Mouse (Mus musculus) kidney, postnatal 0 days (tissue): Measurements from ENCODE around the gene Slc7a11. TPM values are rescaled to one million over a fixed set of nuclear protein-coding genes. Genes with fewer than 3 reads are reported as not detected.
A peak's percentile ranks its signal among the peaks of the same experiment; 100 is the strongest.

ENCODE experiments used
- ATAC-seq: fragments of 200-750 bp; cut with Nextera tagmentation; replicated peaks from 2 replicates; pipeline ENCODE4 v1.8.0; 2017; ENCODE audit warnings: low read depth, moderate number of reproducible peaks, moderate TSS enrichment, moderate library complexity; ENCODE audit not compliant: low FRiP score
- DNase-seq: peaks from one replicate; pipeline ENCODE4 v3.0.0-alpha.2; 2016; ENCODE audit warnings: low spot score
- H3K27ac ChIP-seq: fragments of 300-500 bp; sonication (generic); 2 replicates; pipeline ENCODE4 v1.5.1; 2014; ENCODE audit warnings: mild to moderate bottlenecking
- H3K27me3 ChIP-seq: fragments of 300-500 bp; sonication (generic); 2 replicates; pipeline ENCODE4 v1.6.1; 2014; ENCODE audit warnings: low read length, mixed read lengths; ENCODE audit not compliant: insufficient read depth
- H3K36me3 ChIP-seq: fragments of 300-500 bp; sonication (generic); 2 replicates; pipeline ENCODE4 v1.6.1; 2014; ENCODE audit warnings: low read length, mixed read lengths; ENCODE audit not compliant: insufficient read depth
- H3K4me1 ChIP-seq: fragments of 300-500 bp; sonication (generic); replicated peaks from 2 replicates; pipeline ENCODE4 v1.6.1; 2014; ENCODE audit warnings: antibody characterized with exemption, low read length, mixed read lengths; ENCODE audit not compliant: insufficient read depth
- H3K4me2 ChIP-seq: fragments of 300-500 bp; sonication (generic); 2 replicates; pipeline ENCODE4 v1.6.1; 2014; ENCODE audit warnings: mild to moderate bottlenecking, low read length, moderate library complexity, mixed read lengths
- H3K4me3 ChIP-seq: fragments of 300-500 bp; sonication (generic); replicated peaks from 2 replicates; pipeline ENCODE4 v1.5.1; 2014; ENCODE audit warnings: low read depth, low read length
- H3K9ac ChIP-seq: fragments of 300-500 bp; sonication (generic); 2 replicates; pipeline ENCODE4 v1.6.1; 2014; ENCODE audit warnings: low read depth, low read length
- H3K9me3 ChIP-seq: fragments of 300-500 bp; sonication (generic); replicated peaks from 2 replicates; pipeline ENCODE4 v1.6.1; 2016; ENCODE audit warnings: low read length, inconsistent platforms, mixed read lengths
- CTCF ChIP-seq: IDR thresholded peaks from 2 replicates; pipeline ENCODE4 v1.5.1; 2016; ENCODE audit warnings: antibody characterized with exemption, low read depth, mild to moderate bottlenecking, moderate library complexity
- WGBS: fragments of 180-500 bp; shearing (Covaris S2); extraction: QIAGEN DNeasy Blood & Tissue Kit; methylation state at CpG from one replicate; pipeline ENCODE4 v1.1.7; 2014; 5-methylcytosine and 5-hydroxymethylcytosine counted together
- polyA plus RNA-seq: library from polyadenylated mRNA; unstranded; fragments of >200 nt; fragmentation: Nextera tagmentation; extraction: Ambion mirVana; gene quantifications from 2 replicates; pipeline ENCODE4 v1.2.1, GENCODE M21; 2015

The Slc7a11 gene
- polyA plus RNA-seq, 1 experiment from 2014 or later = 0.20 TPM

- Histone ChIP-seq H3K27me3 (no peaks in the 10 kb centered on the region), H3K4me1 (no peaks in the 10 kb centered on the region), H3K36me3 (no peaks in the 10 kb centered on the region), H3K4me2 (no peak overlapping the region), H3K9me3 (0 out of 2 replicates have a peak, but pooled peaks cover 3% of the 10 kb centered on the region), H3K9ac (no peak overlapping the region), H3K27ac (no peak overlapping the region), H3K4me3 (no peak overlapping the region)
- no peak for TF ChIP-seq CTCF
- ATAC-seq = no peak
- WGBS = 80% methylated on average over 6 of the region's 6 CpGs
- no peak for DNase-seq
These were observed 57.3 kb downstream of the Slc7a11 start for GRCm38 (mm10) chr3:50386066-50386465.

- ATAC-seq (peak; percentile 57; the same call in 1 of the 2 replicates), DNase-seq (peak; percentile 65)
- 13% methylated on average over 5 of the region's 5 CpGs for WGBS
- H3K4me1 ChIP-seq = no peaks in the 10 kb centered on the region
- no peak overlapping the region for H3K9ac ChIP-seq
- H3K27me3 ChIP-seq = no peaks in the 10 kb centered on the region
- H3K4me3 ChIP-seq = no peak overlapping the region
- H3K4me2 ChIP-seq = peak overlapping the region; percentile 72
- no peaks in the 10 kb centered on the region for H3K9me3 ChIP-seq
- peak; percentile 46 for TF ChIP-seq CTCF
- no peak overlapping the region for H3K27ac ChIP-seq
- H3K36me3 ChIP-seq = no peaks in the 10 kb centered on the region
These were observed 60.7 kb downstream of the Slc7a11 start for GRCm38 (mm10) chr3:50382729-50383128.

- ATAC-seq (0 out of 2 replicates have a peak, but pooled peaks have one; percentile 33), DNase-seq (peak; percentile 49)
- H3K4me2 ChIP-seq = peak overlapping the region; percentile 72
These were observed 61.3 kb downstream of the Slc7a11 start for GRCm38 (mm10) chr3:50381861-50382693.

GRCm38 (mm10) chr3:50381160-50381860, 62.1 kb downstream of the Slc7a11 start:
- Histone ChIP-seq H3K27me3 (no peaks in the 10 kb centered on the region), H3K9me3 (no peaks in the 10 kb centered on the region), H3K27ac (no peak overlapping the region), H3K9ac (peak overlapping the region; percentile 28; the same call in 1 of the 2 replicates), H3K4me2 (peak overlapping the region; percentile 72), H3K4me3 (peak overlapping the region; percentile 41), H3K36me3 (no peaks in the 10 kb centered on the region), H3K4me1 (no peaks in the 10 kb centered on the region)
- TF ChIP-seq CTCF = peak; percentile 94
- no peak for ATAC-seq
- 17% methylated on average over 10 of the region's 10 CpGs for WGBS
- DNase-seq = peak; percentile 92

More at GRCm38 (mm10) chr3:50381861-50382693, 61.3 kb downstream of the Slc7a11 start:
- H3K27ac ChIP-seq = peak overlapping the region; percentile 31; the same call in 1 of the 2 replicates
- H3K4me1 ChIP-seq = no peaks in the 10 kb centered on the region
- TF ChIP-seq CTCF = no peak
- no peaks in the 10 kb centered on the region for H3K27me3 ChIP-seq
- H3K4me3 ChIP-seq = peak overlapping the region; percentile 41
- peak overlapping the region; percentile 28; the same call in 1 of the 2 replicates for H3K9ac ChIP-seq
- no peaks in the 10 kb centered on the region for H3K36me3 ChIP-seq
- 13% methylated on average over 22 of the region's 22 CpGs for WGBS
- no peaks in the 10 kb centered on the region for H3K9me3 ChIP-seq

DNA sequence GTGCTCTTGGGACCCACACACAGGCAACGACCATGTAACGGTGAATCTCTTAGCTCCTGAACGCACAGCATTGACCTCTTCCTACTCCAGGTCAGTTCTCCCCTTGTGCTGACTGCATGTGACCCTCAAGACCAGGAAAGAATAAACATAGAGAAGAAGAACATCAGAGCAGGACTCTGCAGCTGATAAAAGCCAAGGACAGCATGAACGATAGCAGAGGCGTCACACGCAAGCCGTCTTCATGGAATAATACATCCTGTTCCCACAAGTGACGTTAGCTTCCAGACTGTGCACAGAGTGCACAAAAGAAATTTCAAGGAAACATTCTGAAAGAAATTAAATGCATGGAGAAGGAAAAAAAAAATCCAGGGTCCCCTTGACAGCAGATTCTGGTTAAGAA, 63.5 kb downstream of the Slc7a11 start:
- no peaks in the 10 kb centered on the region for H3K9me3 ChIP-seq
- no peak overlapping the region for H3K4me3 ChIP-seq
- ATAC-seq (no peak), DNase-seq (no peak)
- H3K27ac ChIP-seq = no peak overlapping the region
- H3K27me3 ChIP-seq = no peaks in the 10 kb centered on the region
- no peaks in the 10 kb centered on the region for H3K36me3 ChIP-seq
- 65% methylated on average over 8 of the region's 8 CpGs for WGBS
- no peak for TF ChIP-seq CTCF
- H3K4me2 ChIP-seq = no peak overlapping the region
- H3K9ac ChIP-seq = no peak overlapping the region
- H3K4me1 ChIP-seq = no peaks in the 10 kb centered on the region

DNA sequence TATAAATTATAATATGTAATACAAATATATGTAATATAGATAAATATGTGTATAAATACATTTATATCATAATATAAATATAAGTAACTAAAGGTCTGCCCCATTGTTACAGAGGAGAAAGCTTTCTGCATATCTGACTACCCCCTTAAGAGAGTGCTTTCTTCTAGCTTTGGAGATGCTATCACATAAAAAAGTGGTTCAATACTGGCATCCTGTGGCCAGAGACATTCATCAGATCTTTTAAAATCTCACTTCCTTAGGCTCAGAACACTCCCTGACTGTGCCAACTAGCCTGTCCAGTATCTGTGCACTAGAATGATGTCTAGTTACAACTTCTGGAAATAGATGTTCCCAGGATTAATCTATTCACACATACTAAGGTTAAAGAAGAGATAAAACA, 67.9 kb downstream of the Slc7a11 start:
- peak; percentile 37; the same call in 1 of the 2 replicates for TF ChIP-seq CTCF
- Histone ChIP-seq H3K27ac (no peak overlapping the region), H3K36me3 (no peaks in the 10 kb centered on the region), H3K4me3 (no peak overlapping the region), H3K4me2 (no peak overlapping the region), H3K9ac (no peak overlapping the region), H3K4me1 (no peaks in the 10 kb centered on the region), H3K27me3 (no peaks in the 10 kb centered on the region), H3K9me3 (no peaks in the 10 kb centered on the region)
- peak; percentile 39 for DNase-seq
- ATAC-seq = no peak
